Mouse (Mus musculus): ENCODE measurements around the gene Prkcd. TPM values are rescaled to one million over a fixed set of nuclear protein-coding genes. Genes with fewer than 3 reads are reported as not detected.

The Prkcd gene
- polyA plus RNA-seq (2015; fragmentation: Nextera tagmentation; extraction: Ambion mirVana) = 14.5 and 17.4 TPM in 2 replicates

DNA sequence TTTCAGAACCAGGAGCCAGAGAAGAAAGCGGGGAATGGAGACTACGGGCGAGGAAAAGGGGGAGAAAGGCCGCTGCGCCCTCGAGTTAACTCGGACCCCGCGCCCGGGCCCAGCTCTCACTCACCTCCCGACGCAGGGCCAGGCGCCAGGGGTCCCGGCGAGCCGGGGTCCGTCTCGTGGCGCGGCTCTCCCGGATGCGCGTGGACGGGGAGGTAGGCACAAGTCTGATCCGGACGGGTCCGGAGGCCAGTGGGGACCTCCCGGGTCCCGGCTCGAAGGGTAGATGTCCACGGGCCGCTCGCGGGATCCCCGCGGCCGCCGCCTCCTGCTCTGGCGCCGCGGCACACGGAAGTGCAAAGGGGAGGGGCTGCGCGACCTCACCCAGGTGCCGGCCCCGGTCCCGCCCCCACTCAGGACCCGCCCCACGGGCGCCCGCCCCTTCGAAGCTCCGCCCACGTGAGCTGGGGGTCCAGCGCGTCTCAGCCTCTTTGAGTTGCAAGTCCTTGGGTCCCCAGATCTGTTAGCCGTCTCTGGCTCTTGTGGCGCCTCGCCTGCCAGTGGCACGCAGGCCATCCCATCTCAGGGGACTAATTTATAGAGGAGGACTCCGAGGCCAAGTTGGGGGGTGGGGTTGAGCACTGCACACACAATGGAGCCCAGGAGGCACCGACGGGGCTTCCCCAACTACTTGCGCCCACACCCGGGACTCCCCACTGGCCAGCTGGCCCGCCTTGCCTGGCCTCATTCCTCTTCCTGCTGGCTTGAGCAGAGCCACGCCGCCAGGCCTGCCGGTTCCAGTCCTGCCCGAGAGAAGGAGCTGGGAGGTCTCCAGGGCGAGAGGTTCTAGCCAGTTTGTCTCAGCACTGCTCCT, at the start of gene Prkcd:
Gene Prkcd, minus strand, starts transcription at position 355 of the 871 bp plus-strand sequence.
- peak; percentile 59 for ATAC-seq
- Histone ChIP-seq H3K27ac (no peak within 1 kb of the TSS), H3K27me3 (peaks cover 25% of the 10 kb centered on the region)

DNA sequence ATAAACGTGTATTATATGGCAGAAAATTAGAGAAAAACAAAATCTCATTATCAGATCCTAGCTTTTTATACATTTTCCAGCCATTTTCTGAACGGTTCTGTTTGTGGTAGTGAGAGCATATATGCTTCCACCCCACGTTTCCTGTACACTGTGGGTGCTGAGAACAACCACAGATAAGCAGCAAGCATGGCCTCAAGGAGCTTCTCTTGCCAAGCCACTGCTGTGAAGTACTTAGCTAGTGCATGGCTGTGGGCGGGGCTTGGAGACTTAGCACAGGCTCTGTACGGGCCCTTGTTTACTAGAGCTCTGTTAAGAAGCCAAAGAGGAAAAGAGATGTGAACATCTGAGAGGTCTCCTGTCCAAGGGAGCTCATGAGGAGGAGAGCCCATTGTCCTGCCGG, 48.9 kb upstream of the Prkcd start:
- 58% methylated on average over 6 of the region's 6 CpGs for WGBS
- Histone ChIP-seq H3K9ac (replicated peaks) (no peak overlapping the region), H3K27me3 (no peaks in the 10 kb centered on the region), H3K4me1 (replicated peaks) (no peaks in the 10 kb centered on the region), H3K9me3 (no peaks in the 10 kb centered on the region), H3K27ac (no peak overlapping the region), H3K36me3 (peaks cover 50% of the 10 kb centered on the region), H3K4me2 (replicated peaks) (no peak overlapping the region), H3K4me3 (replicated peaks) (no peak overlapping the region)
- no peak for ATAC-seq

More for the DNA sequence above, at the start of gene Prkcd:
- peaks cover 23% of the 10 kb centered on the region for H3K4me1 ChIP-seq (replicated peaks)
- no peaks in the 10 kb centered on the region for H3K36me3 ChIP-seq
- H3K9ac ChIP-seq (replicated peaks) = peak within 1 kb of the TSS; percentile 66
- no peaks in the 10 kb centered on the region for H3K9me3 ChIP-seq
- H3K4me3 ChIP-seq (replicated peaks) = peak within 1 kb of the TSS; percentile 54
- WGBS = under 1% methylated on average over 66 of the region's 71 CpGs
- H3K4me2 ChIP-seq (replicated peaks) = peak within 1 kb of the TSS; percentile 68

DNA sequence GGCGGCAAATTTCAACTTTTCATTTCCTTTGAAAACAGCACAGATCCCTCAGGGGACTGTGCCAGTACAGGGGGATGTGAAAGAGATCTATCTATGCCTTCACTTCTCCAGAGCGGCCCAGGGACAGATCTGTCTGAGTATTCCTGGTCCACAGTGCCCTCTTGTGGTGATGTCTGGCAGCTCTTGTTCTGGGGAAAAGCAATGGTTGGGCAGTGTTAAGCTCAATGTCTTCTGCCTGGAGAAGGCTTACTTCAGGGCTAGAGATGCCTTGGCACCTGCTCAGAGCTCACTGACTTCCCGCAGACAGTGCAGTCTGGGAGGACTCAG, 45.9 kb upstream of the Prkcd start:
- Histone ChIP-seq H3K4me3 (replicated peaks) (no peak overlapping the region), H3K27ac (no peak overlapping the region), H3K9ac (replicated peaks) (no peak overlapping the region), H3K9me3 (no peaks in the 10 kb centered on the region), H3K27me3 (no peaks in the 10 kb centered on the region), H3K4me2 (replicated peaks) (no peak overlapping the region), H3K4me1 (replicated peaks) (no peaks in the 10 kb centered on the region), H3K36me3 (peaks cover 49% of the 10 kb centered on the region)
- ATAC-seq = peak; percentile 92
- WGBS = 12% methylated on average over 3 of the region's 3 CpGs

DNA sequence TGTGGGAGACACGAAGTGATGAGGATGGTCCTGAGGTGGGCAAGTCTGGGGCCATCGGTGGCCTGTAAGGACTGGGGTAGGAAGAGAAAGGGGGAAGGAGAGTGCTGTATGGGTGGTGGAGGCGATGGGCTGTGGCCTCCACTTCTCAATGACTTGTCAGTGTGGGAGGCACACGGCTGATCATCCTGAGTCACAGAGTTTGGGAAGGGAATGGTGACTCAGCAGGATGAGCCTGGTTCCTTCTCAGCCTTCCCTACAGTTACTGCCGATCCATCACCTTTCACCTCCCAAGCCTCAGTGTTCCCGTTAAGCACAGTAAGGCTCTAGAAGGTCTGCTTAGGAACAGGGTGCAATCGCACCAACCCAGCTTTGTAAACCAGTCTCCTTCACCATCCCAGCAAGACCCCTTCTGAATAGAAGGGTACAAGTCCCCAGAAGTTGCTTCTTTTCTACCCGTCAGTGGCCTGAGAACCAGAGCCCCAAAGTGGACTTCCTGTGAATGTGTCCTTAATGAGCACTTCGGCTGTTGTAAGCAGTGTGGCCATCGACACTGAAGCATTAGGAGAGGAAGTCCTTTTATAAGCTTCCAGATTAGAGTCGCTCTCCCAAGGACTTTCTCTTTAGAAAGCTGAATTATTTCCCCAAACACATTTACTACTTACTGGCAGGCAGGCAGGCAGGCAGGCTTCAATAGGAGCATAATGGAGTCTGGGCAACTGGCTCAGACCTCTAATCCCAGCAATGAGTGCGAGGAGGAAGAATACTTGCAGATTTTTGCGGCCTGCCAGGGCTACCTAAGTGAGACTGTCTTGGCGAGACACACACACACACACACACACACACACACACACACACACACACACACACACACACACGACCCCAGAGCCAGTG, 45.3 kb upstream of the Prkcd start:
- peak; percentile 65; the same call in 1 of the 2 replicates for ATAC-seq
- Histone ChIP-seq H3K4me2 (replicated peaks) (no peak overlapping the region), H3K9me3 (no peaks in the 10 kb centered on the region), H3K4me1 (replicated peaks) (no peaks in the 10 kb centered on the region), H3K36me3 (peaks cover 49% of the 10 kb centered on the region), H3K27ac (no peak overlapping the region), H3K9ac (replicated peaks) (no peak overlapping the region; the same call in 1 of the 2 replicates), H3K27me3 (no peaks in the 10 kb centered on the region), H3K4me3 (replicated peaks) (no peak overlapping the region)
- 70% methylated on average over 15 of the region's 15 CpGs for WGBS

DNA sequence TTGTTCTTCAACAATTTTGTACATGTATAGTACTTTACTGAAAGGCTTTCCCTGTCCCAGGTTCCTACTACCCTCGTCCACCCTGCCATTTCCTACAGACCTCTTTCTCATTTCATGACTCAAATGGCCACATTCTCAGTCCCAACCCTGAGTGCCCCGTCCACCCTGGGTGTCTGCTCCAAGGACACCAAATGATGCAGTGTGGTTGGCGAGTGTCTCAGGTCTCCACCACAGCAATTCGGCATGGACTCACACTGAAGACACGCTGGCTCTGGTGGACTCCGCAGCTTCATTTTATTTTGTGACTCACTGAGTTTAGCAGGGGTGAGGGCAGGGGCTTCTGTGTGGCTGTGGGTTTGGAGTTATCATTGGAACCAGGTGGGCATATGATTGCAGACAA, 44.2 kb upstream of the Prkcd start:
- ATAC-seq = no peak
- peaks cover 61% of the 10 kb centered on the region for H3K36me3 ChIP-seq
- H3K9me3 ChIP-seq = no peaks in the 10 kb centered on the region
- WGBS = 94% methylated on average over 6 of the region's 6 CpGs
- H3K4me3 ChIP-seq (replicated peaks) = no peak overlapping the region
- no peaks in the 10 kb centered on the region for H3K27me3 ChIP-seq
- H3K4me1 ChIP-seq (replicated peaks) = no peaks in the 10 kb centered on the region
- no peak overlapping the region for H3K27ac ChIP-seq
- H3K4me2 ChIP-seq (replicated peaks) = no peak overlapping the region
- H3K9ac ChIP-seq (replicated peaks) = no peak overlapping the region

DNA sequence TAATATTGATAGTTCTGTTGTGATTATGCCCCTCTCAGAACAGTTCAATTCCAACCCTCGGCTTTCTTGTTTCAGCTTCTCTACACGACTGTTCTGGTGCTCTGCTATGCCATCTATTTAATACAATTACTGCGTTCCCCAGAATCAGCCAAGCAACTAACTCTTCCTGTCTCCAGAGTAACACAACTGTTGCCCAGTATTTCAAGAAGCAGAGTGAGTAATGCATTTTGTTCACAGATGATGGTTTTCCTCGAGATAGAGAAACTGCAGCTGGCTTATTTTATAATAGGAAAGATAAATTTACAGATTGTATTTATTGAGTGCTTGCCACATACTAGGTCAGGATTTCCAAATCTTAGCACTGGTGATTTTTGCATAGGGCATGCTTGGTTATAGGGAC, 40.6 kb upstream of the Prkcd start:
- H3K4me2 ChIP-seq (replicated peaks) = no peak overlapping the region
- H3K4me1 ChIP-seq (replicated peaks) = no peaks in the 10 kb centered on the region
- no peaks in the 10 kb centered on the region for H3K27me3 ChIP-seq
- no peak overlapping the region for H3K27ac ChIP-seq
- H3K4me3 ChIP-seq (replicated peaks) = no peak overlapping the region
- peaks cover 78% of the 10 kb centered on the region for H3K36me3 ChIP-seq
- no peak for ATAC-seq
- 88% methylated on average over 4 of the region's 4 CpGs for WGBS
- no peak overlapping the region for H3K9ac ChIP-seq (replicated peaks)
- no peaks in the 10 kb centered on the region for H3K9me3 ChIP-seq

DNA sequence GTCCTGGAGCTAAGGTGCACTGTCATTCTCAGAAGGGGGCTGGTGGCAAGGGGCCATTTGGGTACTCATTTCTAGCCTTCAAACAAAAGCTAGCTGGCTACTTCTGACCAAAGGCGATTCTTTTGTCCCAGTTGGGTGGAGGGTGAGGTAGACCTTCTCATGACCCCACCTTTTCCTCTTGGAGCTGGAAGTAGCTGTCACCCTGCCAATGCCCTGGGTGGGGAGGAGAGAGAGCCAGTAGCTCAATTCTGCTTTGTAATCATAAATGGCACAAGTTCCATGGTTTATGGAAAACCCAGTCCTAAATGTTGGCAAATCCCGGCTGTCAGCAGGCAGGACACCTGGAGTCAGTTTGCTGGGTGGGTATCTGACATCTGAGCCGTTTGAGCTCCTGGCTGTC, 40.1 kb upstream of the Prkcd start:
- no peak for ATAC-seq
- Histone ChIP-seq H3K36me3 (peaks cover 83% of the 10 kb centered on the region), H3K4me1 (replicated peaks) (no peaks in the 10 kb centered on the region)

DNA sequence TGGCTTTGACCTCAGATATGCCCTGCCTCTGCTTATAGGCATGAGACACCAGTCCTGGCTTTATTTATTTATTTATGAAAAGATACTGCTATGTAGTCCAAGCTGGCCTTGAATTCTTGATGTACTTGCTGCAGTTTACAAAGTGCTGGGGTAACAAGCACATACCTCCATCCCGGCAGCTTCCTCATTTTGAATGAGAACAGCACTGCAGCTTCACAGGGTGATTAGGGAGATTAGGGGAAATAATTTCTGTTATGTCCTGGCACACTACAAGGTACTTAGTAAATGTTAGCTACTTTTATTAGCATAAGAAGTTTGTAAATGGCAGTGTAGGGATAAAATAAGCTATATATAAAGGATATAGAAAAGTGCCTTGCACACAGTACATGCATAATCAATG, 29.5 kb upstream of the Prkcd start:
- WGBS = 94% methylated on average over 1 of the region's 1 CpGs
- Histone ChIP-seq H3K4me3 (replicated peaks) (no peak overlapping the region), H3K27me3 (no peaks in the 10 kb centered on the region), H3K9me3 (no peaks in the 10 kb centered on the region), H3K27ac (no peak overlapping the region), H3K4me2 (replicated peaks) (no peak overlapping the region), H3K4me1 (replicated peaks) (peaks cover 9% of the 10 kb centered on the region), H3K9ac (replicated peaks) (no peak overlapping the region), H3K36me3 (peaks cover 16% of the 10 kb centered on the region)
- ATAC-seq = no peak

More for the DNA sequence above, 40.1 kb upstream of the Prkcd start:
- 90% methylated on average over 3 of the region's 3 CpGs for WGBS
- Histone ChIP-seq H3K4me2 (replicated peaks) (no peak overlapping the region), H3K27me3 (no peaks in the 10 kb centered on the region), H3K9me3 (no peaks in the 10 kb centered on the region), H3K27ac (no peak overlapping the region), H3K4me3 (replicated peaks) (no peak overlapping the region), H3K9ac (replicated peaks) (no peak overlapping the region)

DNA sequence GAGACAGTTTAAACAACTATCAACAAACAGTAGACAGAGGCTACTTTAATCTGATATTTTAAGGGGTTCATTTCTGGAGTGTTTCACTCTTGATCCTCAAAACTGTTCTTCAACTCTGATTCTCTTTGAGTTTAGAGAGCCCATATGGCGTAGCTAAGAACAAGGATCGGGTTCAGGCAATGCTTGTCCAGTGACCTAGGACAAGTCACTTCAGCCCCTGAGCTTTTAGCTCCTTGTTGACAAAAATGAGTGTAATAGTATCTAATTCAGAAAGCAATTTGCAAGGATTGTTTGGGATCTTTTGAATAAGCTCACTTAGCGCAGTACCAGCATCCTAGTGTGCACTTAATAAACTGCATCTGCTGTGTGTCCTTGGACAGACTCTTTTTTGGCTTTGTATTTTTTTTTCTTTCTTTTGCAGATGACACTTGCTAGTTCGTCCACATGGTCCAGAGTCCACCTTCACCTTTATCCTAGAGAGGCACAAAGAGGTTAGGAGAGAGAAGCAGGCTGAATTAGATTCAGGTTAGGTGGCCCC, 28.8 kb upstream of the Prkcd start:
- Histone ChIP-seq H3K4me2 (replicated peaks) (peak overlapping the region; percentile 73), H3K27me3 (no peaks in the 10 kb centered on the region), H3K4me1 (replicated peaks) (peaks cover 9% of the 10 kb centered on the region), H3K9me3 (no peaks in the 10 kb centered on the region), H3K4me3 (replicated peaks) (peak overlapping the region; percentile 94), H3K27ac (no peak overlapping the region), H3K36me3 (peaks cover 10% of the 10 kb centered on the region), H3K9ac (replicated peaks) (peak overlapping the region; percentile 96)
- WGBS = 42% methylated on average over 4 of the region's 4 CpGs
- ATAC-seq = peak; percentile 22; the same call in 1 of the 2 replicates

DNA sequence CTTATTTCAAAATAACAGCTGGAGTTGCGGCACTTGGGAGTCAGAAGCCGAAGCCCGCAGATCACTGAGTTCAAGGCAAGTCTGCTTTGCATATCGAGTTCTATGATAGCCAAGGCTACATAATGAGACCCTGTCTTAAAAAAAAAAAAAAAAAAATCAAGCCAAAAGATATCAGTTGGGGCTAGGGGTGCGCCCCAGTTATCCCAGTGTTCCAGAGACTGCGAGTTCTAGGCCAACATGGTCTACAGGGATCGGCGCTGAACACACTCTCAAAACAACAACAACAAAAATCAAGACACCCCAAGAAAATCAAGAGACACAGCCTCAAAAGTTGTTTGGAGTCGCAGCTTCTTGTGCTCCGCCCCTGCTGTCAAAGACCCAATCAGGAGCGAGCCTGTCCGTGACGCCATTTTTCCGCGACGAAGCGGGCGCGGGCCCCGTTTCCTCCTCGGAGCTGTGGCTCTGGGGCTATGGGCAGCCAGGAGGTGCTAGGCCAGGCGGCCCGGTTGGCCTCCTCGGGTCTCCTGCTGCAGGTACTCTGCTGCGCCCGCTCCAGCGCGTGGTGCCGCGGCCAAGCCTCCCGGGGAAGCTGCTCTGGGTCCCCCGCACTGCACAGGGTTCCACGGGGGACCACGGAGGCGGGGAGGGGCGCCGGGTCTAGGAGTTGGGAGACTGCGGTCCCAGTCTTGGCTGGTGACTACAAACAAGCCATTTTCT, 28.1 kb upstream of the Prkcd start, which contains the start of gene Rft1:
Gene Rft1, plus strand, starts transcription at position 418 of the 717 bp plus-strand sequence.
- peak; percentile 91 for ATAC-seq
- H3K4me1 ChIP-seq (replicated peaks) = peaks cover 9% of the 10 kb centered on the region
- 3% methylated on average over 38 of the region's 38 CpGs for WGBS

DNA sequence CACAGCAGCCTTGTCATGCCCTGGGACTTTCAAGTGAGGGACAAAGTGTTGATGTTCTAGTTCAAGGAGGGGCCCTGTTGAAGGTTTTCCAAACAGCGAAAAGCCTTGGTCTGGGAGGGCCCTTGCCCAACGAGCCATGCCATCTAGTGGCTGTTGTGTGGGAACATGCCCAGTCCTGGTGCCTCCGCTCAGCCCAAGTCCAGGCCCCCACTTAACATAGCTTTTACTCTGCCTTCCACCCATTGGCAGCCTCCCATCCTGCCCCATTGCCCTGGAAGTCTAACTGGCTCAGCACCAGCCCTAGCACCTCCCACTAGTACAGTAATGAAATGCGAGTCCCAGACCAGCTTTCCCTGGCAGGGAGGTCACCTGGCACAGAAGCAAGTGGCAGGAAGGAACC, 25.0 kb upstream of the Prkcd start:
- Histone ChIP-seq H3K27me3 (no peaks in the 10 kb centered on the region), H3K27ac (no peak overlapping the region), H3K9me3 (no peaks in the 10 kb centered on the region), H3K9ac (replicated peaks) (no peak overlapping the region), H3K4me1 (replicated peaks) (peaks cover 9% of the 10 kb centered on the region), H3K4me2 (replicated peaks) (no peak overlapping the region), H3K4me3 (replicated peaks) (no peak overlapping the region), H3K36me3 (no peaks in the 10 kb centered on the region)
- ATAC-seq = no peak
- 25% methylated on average over 4 of the region's 4 CpGs for WGBS

More for the DNA sequence above, 28.1 kb upstream of the Prkcd start, which contains the start of gene Rft1:
- peak within 1 kb of the TSS; percentile 94 for H3K4me3 ChIP-seq (replicated peaks)
- H3K9me3 ChIP-seq = no peaks in the 10 kb centered on the region
- H3K27ac ChIP-seq = peak within 1 kb of the TSS; percentile 83
- peaks cover 5% of the 10 kb centered on the region for H3K36me3 ChIP-seq
- H3K9ac ChIP-seq (replicated peaks) = peak within 1 kb of the TSS; percentile 96
- H3K27me3 ChIP-seq = no peaks in the 10 kb centered on the region
- peak within 1 kb of the TSS; percentile 73 for H3K4me2 ChIP-seq (replicated peaks)

All from midbrain, embryonic 13.5 days (tissue).